Mouse (Mus musculus) heart, postnatal 36 days (tissue): ENCODE data around the gene Lsm4. TPM values are rescaled to one million over a fixed set of nuclear protein-coding genes. Genes with fewer than 3 reads are reported as not detected.
A peak's percentile ranks its signal among the peaks of the same experiment; 100 is the strongest.

Source experiments
- DNase-seq, 2 experiments: peaks; one replicate each; pipeline ENCODE4 v3.0.0; 2021 to 2022
- intact Hi-C: fragments of 180-260 bp; cut with DNase I; formaldehyde crosslinking; loops from one replicate; pipeline ENCODE4 v1.15.1; 2025
- total RNA-seq, 2 experiments: library from RNA; stranded (reverse); gene quantifications; 2 replicates each; pipeline ENCODE4 v1.2.3; 2021

Gene Lsm4
- total RNA-seq: 10 to 100 TPM; 64.0 to 66.8 TPM

DNA sequence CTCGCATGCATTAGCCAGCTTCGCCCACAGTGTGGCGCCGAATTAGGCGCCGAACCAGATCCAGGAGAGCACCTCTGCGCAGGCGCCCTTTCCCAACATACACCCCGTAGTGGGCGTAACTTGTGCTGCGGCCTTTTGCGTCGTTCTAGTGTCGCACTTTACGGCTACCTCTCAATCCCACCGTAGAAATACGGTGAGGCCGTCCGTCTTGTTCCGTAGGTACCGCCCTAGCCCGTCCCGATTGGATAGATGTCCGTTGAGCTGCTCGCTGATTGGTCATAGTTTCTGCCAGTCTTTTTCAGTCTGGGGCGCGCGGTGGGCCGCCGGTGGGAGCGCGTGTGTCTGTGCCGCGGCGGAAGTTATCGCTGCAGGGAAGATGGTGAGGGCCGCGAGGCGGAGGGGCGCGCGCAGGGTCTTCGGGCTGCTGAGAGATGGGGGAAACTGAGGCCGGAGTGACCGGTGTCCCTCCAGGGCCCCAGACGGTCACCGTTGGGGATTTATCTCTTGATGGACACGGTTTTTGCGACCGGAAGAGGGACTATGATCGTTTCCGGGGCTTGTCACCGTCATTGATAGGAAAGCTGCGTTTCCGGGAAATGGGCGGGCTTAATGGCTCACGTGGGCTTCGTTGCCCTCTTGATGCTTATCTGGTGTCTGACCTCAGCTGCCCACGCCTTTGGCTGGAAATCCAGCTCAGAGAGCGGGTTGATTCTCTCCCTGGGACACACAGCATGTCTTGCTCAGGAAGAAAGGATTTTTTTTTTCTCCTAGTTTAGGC, at the start of gene Lsm4:
TSS of gene Lsm4 (plus strand) at position 170 of the 778 bp plus-strand sequence.
- peak; percentile 99 for DNase-seq
- intact Hi-C loops: loop anchor here (1.0 to 5.0 kb wide), 2 partner anchors 25 to 79 kb away; partner anchors contain the start of genes Jund and Rab3a

DNA sequence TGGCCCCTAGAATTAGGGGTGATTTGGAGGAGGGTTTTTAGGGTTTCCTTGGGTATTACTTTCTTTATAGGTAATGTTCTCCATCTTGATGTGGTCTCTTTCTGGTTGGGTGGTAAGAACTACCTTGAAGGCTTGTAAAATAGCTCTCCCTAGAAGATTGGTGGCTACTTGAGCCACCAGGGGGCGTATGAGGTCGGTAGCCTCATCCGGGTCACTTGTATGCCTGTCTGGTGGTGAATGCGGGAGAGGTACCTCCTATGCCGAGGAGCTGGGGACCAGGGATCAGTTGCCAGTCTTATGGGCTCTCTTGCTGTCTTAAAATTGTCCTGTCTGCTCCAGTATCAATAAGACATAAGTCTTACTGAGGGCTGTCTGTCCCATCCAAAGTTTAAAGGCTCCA, 47.9 kb upstream of the Lsm4 start:
- peak; percentile 70 to 72 for DNase-seq

GRCm38 (mm10) chr8:70627041-70627440, 46.0 kb upstream of the Lsm4 start:
- intact Hi-C loops: no loop called here
- no peak for DNase-seq

More for the DNA sequence above, 47.9 kb upstream of the Lsm4 start:
- intact Hi-C loops: no loop called here

- DNase-seq: no peak
- intact Hi-C loops: loop anchor here (2.0 kb wide), 1 partner anchor 16 kb away; no protein-coding TSS in a partner anchor
These were observed 44.0 kb upstream of the Lsm4 start for GRCm38 (mm10) chr8:70628986-70629490.

- DNase-seq: peak; percentile 93 to 96
- intact Hi-C loops: loop anchor here (1.0 to 2.0 kb wide), 3 partner anchors 17 to 70 kb away; no protein-coding TSS in a partner anchor
These were observed 43.2 kb upstream of the Lsm4 start for GRCm38 (mm10) chr8:70629574-70630531.

- intact Hi-C loops: loop anchor here (1.0 kb wide), 2 partner anchors 23 to 70 kb away; no protein-coding TSS in a partner anchor
- peak; percentile 57 to 61 for DNase-seq
These were observed 42.3 kb upstream of the Lsm4 start for GRCm38 (mm10) chr8:70630532-70631381.

- DNase-seq: peak in 1 of 2 experiments; percentile 41
- intact Hi-C loops: no loop called here
These were observed 41.6 kb upstream of the Lsm4 start for GRCm38 (mm10) chr8:70631436-70631835.

DNA sequence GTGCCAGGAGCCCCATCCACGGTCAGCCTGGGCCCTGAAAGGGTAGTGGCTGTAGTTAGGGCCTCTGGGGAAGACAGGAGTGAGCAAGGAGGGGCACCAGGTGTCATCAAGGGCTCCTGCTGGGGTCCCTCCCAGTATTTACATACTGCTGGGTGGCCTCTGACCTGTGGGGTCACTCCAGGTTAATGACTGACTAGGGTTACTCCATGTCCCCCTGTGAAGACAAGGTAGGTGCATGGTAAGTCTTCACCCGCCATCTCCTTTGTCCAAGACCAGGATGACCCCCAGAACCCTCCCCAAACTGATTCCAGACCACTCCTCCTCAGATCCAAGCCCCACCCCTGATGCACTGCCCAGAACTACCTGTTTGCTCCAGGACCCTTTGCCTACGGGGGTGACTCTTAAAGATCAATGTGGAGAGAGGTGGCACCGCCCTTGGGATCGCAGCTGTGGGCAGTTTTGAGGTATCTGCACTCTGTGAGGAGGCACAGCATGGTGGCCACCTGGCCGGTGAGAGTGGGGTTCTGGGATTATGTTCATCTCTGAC, 40.6 kb upstream of the Lsm4 start, which contains the start of gene Gdf15:
TSS of gene Gdf15 (minus strand) at position 111 of the 547 bp plus-strand sequence.
- intact Hi-C loops: no loop called here

GRCm38 (mm10) chr8:70634066-70634465, 39.0 kb upstream of the Lsm4 start:
- DNase-seq: peak; percentile 78 to 80
- intact Hi-C loops: no loop called here

More for the DNA sequence above, 40.6 kb upstream of the Lsm4 start, which contains the start of gene Gdf15:
- no peak for DNase-seq

DNA sequence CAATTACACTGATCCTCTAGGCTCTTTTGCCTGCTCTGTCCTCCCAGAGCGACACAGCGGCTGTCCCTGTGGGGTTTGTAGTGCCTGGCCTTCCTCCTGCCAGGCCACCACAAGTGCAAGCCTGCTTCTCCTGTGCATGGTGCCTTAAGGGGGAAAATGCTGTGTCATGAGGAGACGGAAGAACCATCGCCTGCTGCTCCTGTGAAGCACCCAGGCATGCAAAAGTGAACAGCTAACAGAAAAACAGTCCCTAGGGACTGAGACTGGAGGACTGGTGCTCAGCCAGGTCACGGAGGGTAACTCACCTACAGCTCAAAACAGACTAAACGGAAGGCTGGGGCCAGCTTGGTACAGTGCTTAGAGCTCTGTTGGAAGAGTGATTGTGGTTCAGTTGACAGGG, 37.5 kb upstream of the Lsm4 start:
- intact Hi-C loops: no loop called here
- no peak for DNase-seq

DNA sequence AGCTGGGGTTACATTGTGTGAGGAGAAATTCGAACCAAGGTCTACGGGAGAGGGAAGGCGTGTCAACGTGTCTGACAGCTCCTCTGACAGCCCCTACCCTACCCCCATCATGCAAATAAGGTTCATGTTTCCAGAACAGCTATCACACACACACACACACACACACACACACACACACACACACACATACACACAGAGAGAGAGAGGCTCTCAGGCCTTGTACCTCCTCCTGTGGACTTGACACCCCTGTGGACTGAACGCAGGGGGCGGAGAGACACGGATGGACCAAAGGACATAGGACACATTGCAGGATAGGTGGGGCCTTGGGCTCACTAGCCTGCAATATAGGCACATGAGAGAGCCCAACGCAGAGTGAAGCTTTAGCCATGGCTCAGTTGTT, 36.2 kb upstream of the Lsm4 start:
- no peak for DNase-seq
- intact Hi-C loops: no loop called here

- intact Hi-C loops: no loop called here
- no peak for DNase-seq
These were observed 34.3 kb upstream of the Lsm4 start for GRCm38 (mm10) chr8:70638752-70639151.

DNA sequence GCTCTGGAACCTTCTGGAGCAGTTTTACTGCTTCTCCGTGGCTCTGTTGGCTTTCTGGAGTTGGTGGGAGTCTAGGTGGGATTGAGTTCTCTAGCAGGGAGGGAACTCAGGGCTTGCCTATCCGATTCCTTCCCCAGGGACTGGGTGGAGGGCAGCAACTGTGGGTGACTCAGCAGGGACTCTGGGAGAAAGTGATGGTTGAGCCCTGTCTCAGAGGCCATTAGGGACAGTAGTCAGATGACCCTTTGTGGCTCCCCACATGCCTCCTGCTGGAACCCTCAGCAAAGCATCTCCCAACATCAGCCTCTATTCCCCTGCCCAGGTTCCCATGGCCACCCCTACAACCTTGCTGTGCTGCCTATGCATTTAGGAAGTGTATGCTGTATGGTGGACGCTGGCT, 30.0 kb upstream of the Lsm4 start:
- no peak for DNase-seq
- intact Hi-C loops: no loop called here

DNA sequence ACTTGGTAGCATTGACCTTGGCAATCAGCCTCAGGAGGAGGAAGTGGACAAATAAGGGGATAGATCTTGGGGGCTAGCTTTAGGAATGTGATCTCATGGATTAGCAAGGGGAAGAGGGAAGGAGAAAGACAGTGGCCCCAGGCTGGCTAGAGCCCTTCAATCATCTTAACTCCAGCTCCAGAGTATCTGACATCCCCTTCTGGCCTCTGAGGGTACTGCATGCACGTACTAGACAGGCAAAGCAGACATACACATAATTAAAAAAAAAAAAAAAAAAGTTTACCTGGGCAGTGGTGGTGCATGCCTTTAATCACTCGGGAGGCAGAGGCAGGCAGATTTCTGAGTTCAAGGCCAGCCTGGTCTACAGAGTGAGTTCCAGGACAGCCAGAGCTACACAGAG, 29.0 kb upstream of the Lsm4 start:
- DNase-seq: no peak
- intact Hi-C loops: no loop called here

- intact Hi-C loops: no loop called here
- peak; percentile 47 to 51 for DNase-seq
These were observed 27.4 kb upstream of the Lsm4 start for GRCm38 (mm10) chr8:70645501-70646224.

GRCm38 (mm10) chr8:70646369-70646768, 26.7 kb upstream of the Lsm4 start:
- intact Hi-C loops: no loop called here
- DNase-seq: no peak

GRCm38 (mm10) chr8:70646775-70647174, 26.3 kb upstream of the Lsm4 start:
- intact Hi-C loops: no loop called here
- DNase-seq: no peak

DNA sequence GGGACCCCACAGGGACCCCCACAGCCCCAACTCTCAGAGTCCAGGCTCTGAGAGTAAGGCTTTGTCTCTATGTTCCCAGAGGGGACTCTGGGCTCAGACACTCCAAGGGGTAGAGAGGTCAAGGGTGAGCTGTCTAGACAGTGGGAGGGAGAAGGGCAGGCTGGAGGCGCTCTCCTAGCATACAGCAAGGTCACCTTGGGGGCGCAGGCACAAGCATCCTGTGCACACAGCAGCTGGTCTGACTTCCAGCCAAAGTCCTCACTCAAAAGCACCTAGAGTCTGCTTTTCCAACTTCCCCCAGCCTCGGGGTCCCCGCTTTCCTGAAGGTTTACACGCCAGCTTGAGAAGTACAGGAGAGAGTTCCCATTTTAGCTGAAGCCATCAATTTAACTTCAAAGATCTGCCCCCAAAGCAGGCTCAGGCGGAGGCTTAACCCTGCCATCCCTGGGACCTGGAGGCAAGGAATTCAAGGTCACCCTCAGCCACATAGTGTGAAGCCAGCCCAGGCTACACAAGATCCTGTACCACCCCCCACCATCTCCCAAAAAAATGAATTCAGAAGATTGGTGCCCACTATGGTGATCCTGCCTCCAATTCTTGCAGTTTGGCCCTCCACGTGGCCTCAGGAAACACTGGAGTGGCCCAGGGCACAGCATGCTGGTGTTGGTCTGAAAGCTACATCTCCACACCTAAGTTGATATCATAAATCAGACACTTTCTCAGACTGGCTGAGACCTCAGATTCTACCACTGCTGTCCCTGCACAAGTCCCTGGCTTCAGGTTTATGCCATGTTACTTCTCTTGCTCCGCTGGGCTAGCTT, 25.5 kb upstream of the Lsm4 start:
- intact Hi-C loops: no loop called here
- DNase-seq: peak in 1 of 2 experiments; percentile 34
